Mouse (Mus musculus) olfactory bulb, adult 2 months (tissue): ENCODE results near the gene Gm49601.

Experiments
- CTCF ChIP-seq: fragments of 200-500 bp; IDR thresholded peaks from 2 replicates; pipeline ENCODE4 v1.5.1; 2012; ENCODE audit warnings: low read depth, mild to moderate bottlenecking, low read length, moderate library complexity; ENCODE audit not compliant: insufficient read depth
- POLR2A ChIP-seq: fragments of 200-500 bp; IDR thresholded peaks from 2 replicates; pipeline ENCODE4 v1.6.1; 2012; ENCODE audit warnings: mild to moderate bottlenecking, low read depth, low read length, moderate library complexity; ENCODE audit not compliant: insufficient read depth

DNA sequence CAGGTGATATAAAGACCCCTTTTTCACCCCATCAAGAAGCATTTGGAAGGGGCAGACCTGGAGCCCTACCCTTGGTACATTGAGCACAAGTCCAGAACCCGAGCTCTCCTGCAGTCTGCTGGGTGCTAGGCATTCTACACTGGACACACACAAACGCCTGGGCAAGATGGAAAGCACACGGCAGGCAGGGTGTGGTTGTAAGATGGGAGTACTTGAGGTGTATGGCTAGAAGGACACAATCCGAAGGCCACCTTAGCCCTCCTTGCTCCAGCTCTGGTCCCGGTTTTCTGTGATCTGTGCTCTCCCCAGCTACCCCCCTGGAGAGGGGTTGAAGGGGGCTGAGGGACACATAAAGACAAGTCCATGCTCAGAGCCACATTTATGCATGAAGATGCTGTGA is 4.1 kb upstream of the Gm49601 start:
- TF ChIP-seq CTCF (no peak), POLR2A (no peak)
